Mouse (Mus musculus) ES-Bruce4 (cell line): ENCODE data around the gene Plpp6. TPM values are rescaled to one million over a fixed set of nuclear protein-coding genes. Genes with fewer than 3 reads are reported as not detected.

Experiments
- H3K27ac ChIP-seq: 2 replicates; pipeline ENCODE4 v1.5.1; 2012; ENCODE audit warnings: low read length, inconsistent platforms; ENCODE audit not compliant: insufficient read depth
- H3K27me3 ChIP-seq: 2 replicates; pipeline ENCODE4 v1.6.1; 2012; ENCODE audit warnings: mild to moderate bottlenecking, low read length, inconsistent platforms; ENCODE audit not compliant: control insufficient read depth, poor library complexity, insufficient read depth, severe bottlenecking
- H3K36me3 ChIP-seq: 2 replicates; pipeline ENCODE4 v1.6.1; 2012; ENCODE audit warnings: inconsistent platforms, mild to moderate bottlenecking, low read length, moderate library complexity; ENCODE audit not compliant: control insufficient read depth, poor library complexity, insufficient read depth, severe bottlenecking
- H3K4me1 ChIP-seq: one replicate; pipeline ENCODE4 v1.8.1; 2011; ENCODE audit warnings: low read length; ENCODE audit not compliant: control insufficient read depth, insufficient read depth
- H3K4me3 ChIP-seq: 2 replicates; pipeline ENCODE4 v1.5.1; 2011; ENCODE audit warnings: low read depth, mild to moderate bottlenecking, low read length
- H3K9ac ChIP-seq: 2 replicates; pipeline ENCODE4 v1.6.1; 2012; ENCODE audit warnings: low read depth, mild to moderate bottlenecking, inconsistent platforms; ENCODE audit not compliant: poor library complexity, severe bottlenecking
- H3K9me3 ChIP-seq: replicated peaks from 2 replicates; pipeline ENCODE4 v1.6.1; 2012; ENCODE audit warnings: mild to moderate bottlenecking, low read length, inconsistent platforms; ENCODE audit not compliant: control insufficient read depth, poor library complexity, insufficient read depth, severe bottlenecking
- CTCF ChIP-seq: IDR thresholded peaks from one replicate; pipeline ENCODE4 v1.8.1; 2011; ENCODE audit warnings: low read depth, low read length
- EP300 ChIP-seq: IDR thresholded peaks from 2 replicates; pipeline ENCODE4 v1.6.1; 2011; ENCODE audit warnings: low read depth, low read length; ENCODE audit not compliant: insufficient read depth
- POLR2A ChIP-seq: IDR thresholded peaks from one replicate; pipeline ENCODE4 v1.8.1; 2011; ENCODE audit warnings: low read length; ENCODE audit not compliant: insufficient read depth
- polyA plus RNA-seq: library from polyadenylated mRNA; stranded (reverse); fragments of >200 nt; gene quantifications from 2 replicates; pipeline ENCODE4 v1.2.4, GENCODE M21; 2011; ENCODE audit warnings: low read depth; ENCODE audit not compliant: missing spikeins, insufficient read depth, insufficient read length

The Plpp6 gene
- polyA plus RNA-seq, 1 experiment: 3.4 TPM

DNA sequence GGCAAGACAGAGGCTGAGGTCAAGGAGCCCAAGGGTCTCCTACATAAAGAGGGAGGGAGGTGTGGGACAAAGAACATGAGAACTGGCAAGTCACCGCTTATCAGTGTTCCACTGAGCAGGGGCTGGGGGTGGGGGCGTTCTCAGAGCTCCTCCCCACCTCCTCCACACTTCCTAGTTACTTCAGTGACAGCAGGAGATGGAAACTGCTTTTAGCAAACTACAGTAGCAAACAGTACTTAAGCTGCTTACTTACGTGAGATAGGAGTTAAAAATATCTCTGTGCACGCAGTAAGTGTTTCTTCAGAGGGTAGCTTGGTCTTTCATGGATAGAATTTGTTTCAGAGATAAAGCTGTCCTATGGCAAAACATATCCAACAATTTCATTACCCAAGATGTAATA lies 36.4 kb upstream of the Plpp6 start:
- Histone ChIP-seq H3K27ac (no peak overlapping the region), H3K4me1 (no peaks in the 10 kb centered on the region), H3K27me3 (no peaks in the 10 kb centered on the region), H3K9me3 (no peaks in the 10 kb centered on the region), H3K36me3 (no peaks in the 10 kb centered on the region), H3K9ac (no peak overlapping the region), H3K4me3 (no peak overlapping the region)
- TF ChIP-seq EP300: no peak
- TF ChIP-seq POLR2A: no peak
- TF ChIP-seq CTCF: no peak

DNA sequence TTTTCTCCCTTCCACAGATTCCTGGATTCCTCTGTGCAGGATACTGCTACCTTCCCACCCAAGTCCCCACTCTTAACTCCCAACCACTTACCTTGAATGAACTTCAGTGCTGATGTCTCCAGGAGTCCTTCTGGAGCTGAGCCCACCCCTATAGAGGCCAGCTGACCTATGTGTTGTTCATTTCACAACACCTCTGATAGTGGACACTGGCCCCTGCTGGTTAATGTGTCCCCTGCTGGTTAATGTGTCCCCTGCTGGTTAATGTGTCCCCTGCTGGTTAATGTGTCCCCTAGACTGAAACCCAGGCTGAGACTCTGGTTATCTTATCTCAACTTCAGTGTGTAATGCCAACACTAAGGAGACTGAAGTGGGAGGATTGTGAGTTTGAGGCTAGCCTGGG lies 34.7 kb upstream of the Plpp6 start:
- TF ChIP-seq CTCF (no peak), EP300 (no peak), POLR2A (no peak)

DNA sequence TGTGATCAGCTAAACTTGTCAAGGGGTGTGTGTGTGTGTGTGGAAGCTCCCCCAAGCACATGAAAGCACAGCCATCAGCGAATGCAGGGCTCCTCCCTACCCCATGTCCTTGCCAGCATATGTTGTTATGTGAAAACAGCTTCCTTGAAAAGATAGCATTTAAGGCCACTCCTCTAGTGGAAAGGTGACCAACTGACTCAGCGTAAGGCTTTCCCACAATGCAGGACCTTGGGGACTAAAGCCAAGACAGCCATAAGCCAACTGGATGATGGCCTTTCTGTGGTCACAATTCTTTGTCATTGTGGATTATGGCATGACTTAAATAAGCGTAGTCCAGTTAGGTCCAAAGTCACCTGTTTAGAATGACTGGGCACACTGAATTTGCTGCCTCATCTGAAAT lies 28.9 kb upstream of the Plpp6 start:
- TF ChIP-seq EP300: no peak
- TF ChIP-seq POLR2A: no peak
- no peak for TF ChIP-seq CTCF
- no peak overlapping the region for H3K4me3 ChIP-seq
- no peaks in the 10 kb centered on the region for H3K9me3 ChIP-seq
- H3K9ac ChIP-seq: no peak overlapping the region
- no peak overlapping the region for H3K27ac ChIP-seq
- no peaks in the 10 kb centered on the region for H3K36me3 ChIP-seq
- no peaks in the 10 kb centered on the region for H3K27me3 ChIP-seq
- no peaks in the 10 kb centered on the region for H3K4me1 ChIP-seq

More for the DNA sequence above, 34.7 kb upstream of the Plpp6 start:
- H3K27ac ChIP-seq: no peak overlapping the region
- H3K36me3 ChIP-seq: no peaks in the 10 kb centered on the region
- no peaks in the 10 kb centered on the region for H3K4me1 ChIP-seq
- H3K9ac ChIP-seq: no peak overlapping the region
- H3K27me3 ChIP-seq: no peaks in the 10 kb centered on the region
- H3K9me3 ChIP-seq: no peaks in the 10 kb centered on the region
- H3K4me3 ChIP-seq: no peak overlapping the region

DNA sequence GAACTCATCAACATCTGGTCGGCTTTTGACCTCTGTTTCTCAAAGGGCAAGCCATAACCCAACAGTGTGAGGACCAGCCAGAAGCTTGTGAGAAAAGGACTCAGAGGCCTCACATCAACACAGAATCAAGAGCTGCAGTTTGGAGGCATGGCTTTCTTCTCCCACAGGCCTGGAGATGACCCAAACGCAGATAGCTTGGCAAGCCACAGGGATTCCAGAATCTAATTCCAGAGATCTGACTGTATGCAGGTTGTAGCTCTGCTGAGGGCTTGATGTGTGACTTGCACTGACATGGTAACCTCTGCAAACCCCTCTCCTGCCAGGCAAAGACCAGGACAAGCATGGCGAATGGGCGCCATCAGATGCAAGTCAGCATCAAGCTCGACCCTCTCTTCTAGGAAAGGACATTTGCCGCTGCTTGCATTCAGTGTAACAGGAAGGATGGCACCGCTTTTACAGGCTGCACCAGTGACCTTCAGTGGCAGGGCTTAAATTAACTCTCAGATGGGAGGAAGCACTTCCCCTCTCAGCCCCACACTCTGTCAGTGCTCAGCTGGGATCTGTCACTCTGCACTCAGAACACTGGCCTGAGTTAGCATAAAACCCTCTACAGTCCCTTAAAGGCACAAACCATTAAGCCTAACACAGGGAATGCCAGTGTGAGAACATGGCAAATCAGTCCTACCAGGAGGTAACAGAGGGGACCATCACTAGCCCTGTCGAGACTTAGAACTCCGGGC lies 23.4 kb upstream of the Plpp6 start:
- Histone ChIP-seq H3K27ac (no peak overlapping the region), H3K9me3 (no peaks in the 10 kb centered on the region)

DNA sequence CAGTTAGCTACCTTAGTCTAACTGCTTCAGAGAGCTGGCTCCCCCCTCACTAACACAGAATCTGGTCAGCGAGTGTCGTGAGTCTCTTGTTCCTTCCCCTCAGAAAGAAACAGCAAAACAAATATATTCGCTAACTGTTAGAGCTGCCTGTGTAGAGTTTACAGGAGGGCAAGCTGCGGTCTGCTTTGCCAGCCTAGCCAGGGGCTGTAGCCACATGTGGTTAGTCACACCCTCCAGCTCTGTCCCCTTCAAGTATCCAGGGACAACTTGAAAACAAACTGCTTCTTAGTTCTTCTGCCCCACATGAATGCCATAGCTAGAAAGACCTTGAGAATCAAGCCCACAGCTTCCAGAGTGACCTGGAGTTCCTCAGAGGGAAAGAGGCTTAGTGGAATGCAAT lies 22.5 kb upstream of the Plpp6 start:
- H3K36me3 ChIP-seq: no peaks in the 10 kb centered on the region
- TF ChIP-seq EP300 (no peak), POLR2A (no peak), CTCF (no peak)
- H3K27ac ChIP-seq: no peak overlapping the region
- H3K9ac ChIP-seq: no peak overlapping the region
- H3K9me3 ChIP-seq: no peaks in the 10 kb centered on the region
- no peaks in the 10 kb centered on the region for H3K4me1 ChIP-seq
- no peak overlapping the region for H3K4me3 ChIP-seq
- no peaks in the 10 kb centered on the region for H3K27me3 ChIP-seq

More for the DNA sequence above, 23.4 kb upstream of the Plpp6 start:
- H3K4me1 ChIP-seq: no peaks in the 10 kb centered on the region
- H3K9ac ChIP-seq: no peak overlapping the region
- no peaks in the 10 kb centered on the region for H3K27me3 ChIP-seq
- no peaks in the 10 kb centered on the region for H3K36me3 ChIP-seq
- TF ChIP-seq CTCF (no peak), EP300 (no peak), POLR2A (no peak)
- no peak overlapping the region for H3K4me3 ChIP-seq

DNA sequence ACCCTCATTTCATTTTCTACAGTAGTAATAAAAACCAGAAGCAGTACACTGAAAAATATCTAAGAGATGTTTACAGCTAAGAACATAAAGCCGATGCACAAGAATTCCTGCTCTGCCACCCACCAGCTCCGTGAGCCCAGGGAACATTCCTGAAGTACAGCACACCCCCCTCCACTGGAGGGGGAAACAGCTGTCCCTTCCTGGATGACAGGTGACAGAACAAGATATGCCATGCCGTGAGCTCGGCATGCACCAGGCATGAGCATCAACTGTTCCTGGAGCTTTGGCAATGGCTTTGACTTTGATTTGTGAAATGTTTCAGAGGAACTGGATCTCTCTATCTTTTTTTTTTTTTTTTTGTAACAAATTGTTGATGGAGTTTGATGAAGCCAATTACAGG lies 17.0 kb upstream of the Plpp6 start:
- Histone ChIP-seq H3K9ac (no peak overlapping the region), H3K36me3 (no peaks in the 10 kb centered on the region), H3K9me3 (no peaks in the 10 kb centered on the region), H3K4me1 (no peaks in the 10 kb centered on the region), H3K4me3 (no peak overlapping the region), H3K27me3 (no peaks in the 10 kb centered on the region), H3K27ac (no peak overlapping the region)
- TF ChIP-seq POLR2A (no peak), EP300 (no peak), CTCF (no peak)
